8 mouse cellular contexts compared by ENCODE assay signal in genomic region chr4:116596978-116597881, GRCm38 (mm10). TPM values are rescaled to one million over a fixed set of nuclear protein-coding genes. Genes with fewer than 3 reads are reported as not detected.
DNase-seq lines count a peak whose midpoint lies in the region; ATAC-seq and TF ChIP-seq lines count a peak whose summit lies in the region.

No protein-coding gene starts in this region.

- H3K27me3 ChIP-seq in forebrain, embryonic 10.5 days (ENCODE audit: poor library complexity, severe bottlenecking) = no peaks in the 10 kb centered on the region
- no peaks in the 10 kb centered on the region for H3K27me3 ChIP-seq in heart, embryonic 15.5 days
- H3K27me3 ChIP-seq in liver, embryonic 14.5 days (ENCODE audit: control insufficient read depth, insufficient read depth, low read length) = no peaks in the 10 kb centered on the region
- no peaks in the 10 kb centered on the region for H3K27me3 ChIP-seq in neural tube, embryonic 11.5 days (ENCODE audit: control insufficient read depth, insufficient read depth, low read length)
- H3K27me3 ChIP-seq in stomach, postnatal 0 days (ENCODE audit: control insufficient read depth, insufficient read depth, low read length) = no peaks in the 10 kb centered on the region

- ATAC-seq in heart, embryonic 15.5 days (replicated peaks; ENCODE audit: insufficient number of reproducible peaks, insufficient read depth, low FRiP score, low read depth) = peak; percentile 93
- peak; percentile 95 for ATAC-seq in liver, embryonic 14.5 days (ENCODE audit: insufficient read depth)
- peak; percentile 93 for ATAC-seq in neural tube, embryonic 11.5 days (ENCODE audit: insufficient read depth, low FRiP score, low TSS enrichment)
- ATAC-seq in stomach, postnatal 0 days (ENCODE audit: low FRiP score, low TSS enrichment) = peak; percentile 97

- peak overlapping the region; percentile 80 for H3K9ac ChIP-seq in heart, embryonic 15.5 days
- H3K9ac ChIP-seq in liver, embryonic 14.5 days (replicated peaks) = peak overlapping the region; percentile 73
- peak overlapping the region; percentile 70 for H3K9ac ChIP-seq in neural tube, embryonic 11.5 days (ENCODE audit: low read length)
- peak overlapping the region; percentile 79 for H3K9ac ChIP-seq in stomach, postnatal 0 days (ENCODE audit: low read length)

- H3K9me3 ChIP-seq in forebrain, embryonic 10.5 days = no peaks in the 10 kb centered on the region
- H3K9me3 ChIP-seq in heart, embryonic 15.5 days (replicated peaks) = no peaks in the 10 kb centered on the region
- H3K9me3 ChIP-seq in liver, embryonic 14.5 days (ENCODE audit: control insufficient read depth, low read length) = no peaks in the 10 kb centered on the region
- H3K9me3 ChIP-seq in neural tube, embryonic 11.5 days (ENCODE audit: control insufficient read depth, low read length) = no peaks in the 10 kb centered on the region
- H3K9me3 ChIP-seq in stomach, postnatal 0 days (ENCODE audit: control insufficient read depth, low read length) = no peaks in the 10 kb centered on the region

- H3K4me2 ChIP-seq in heart, embryonic 15.5 days = peak overlapping the region; percentile 83
- H3K4me2 ChIP-seq in liver, embryonic 14.5 days (ENCODE audit: low read depth) = peak overlapping the region; percentile 96
- H3K4me2 ChIP-seq in neural tube, embryonic 11.5 days (ENCODE audit: low read depth) = peak overlapping the region; percentile 93
- H3K4me2 ChIP-seq in stomach, postnatal 0 days (replicated peaks; ENCODE audit: low read depth) = peak overlapping the region; percentile 98

- TF ChIP-seq EP300 in liver, embryonic 14.5 days (IDR thresholded peaks at IDR 0.05; ENCODE audit: low read depth) = no peak
- TF ChIP-seq EP300 in stomach, postnatal 0 days (optimal IDR thresholded peaks at IDR 0.05) = no peak

- peak overlapping the region; percentile 78 for H3K27ac ChIP-seq in forebrain, embryonic 10.5 days
- peak overlapping the region; percentile 91 for H3K27ac ChIP-seq in heart, embryonic 15.5 days
- H3K27ac ChIP-seq in liver, embryonic 14.5 days = peak overlapping the region; percentile 24
- peak overlapping the region; percentile 73 for H3K27ac ChIP-seq in neural tube, embryonic 11.5 days (ENCODE audit: low read depth, low read length)
- peak overlapping the region; percentile 90 for H3K27ac ChIP-seq in stomach, postnatal 0 days (replicated peaks)

- peak; percentile 57 to 67 for DNase-seq in CD8-positive naive resting alpha-beta T cell, adult 2 months (ENCODE audit: low read depth in 2 of 2, low spot score in 2 of 2)
- DNase-seq in c-Kit-positive CD71-negative TER-119-negative erythroid progenitor cells, embryonic 14.5 days (ENCODE audit: low read depth) = peak; percentile 82
- peak; percentile 90 for DNase-seq in forebrain, embryonic 10.5 days (ENCODE audit: extremely low spot score, low spot score)
- DNase-seq in kidney, postnatal 25 days = peak; percentile 93 to 97
- DNase-seq in liver, embryonic 14.5 days (ENCODE audit: low read depth in 3 of 3, low spot score in 3 of 3) = peak; percentile 78 to 80 (median 79)
- peak; percentile 90 for DNase-seq in neural tube, embryonic 11.5 days (ENCODE audit: low spot score)
- peak; percentile 96 for DNase-seq in stomach, postnatal 0 days (ENCODE audit: low spot score)

- H3K36me3 ChIP-seq in forebrain, embryonic 10.5 days (replicated peaks) = peaks cover 64% of the 10 kb centered on the region
- peaks cover 49% of the 10 kb centered on the region for H3K36me3 ChIP-seq in heart, embryonic 15.5 days
- H3K36me3 ChIP-seq in liver, embryonic 14.5 days (replicated peaks; ENCODE audit: control insufficient read depth, insufficient read depth, low read depth) = peaks cover 28% of the 10 kb centered on the region
- H3K36me3 ChIP-seq in neural tube, embryonic 11.5 days (ENCODE audit: control insufficient read depth, insufficient read depth, low read length) = peaks cover 14% of the 10 kb centered on the region
- peaks cover 16% of the 10 kb centered on the region; the same call in 1 of the 2 replicates for H3K36me3 ChIP-seq in stomach, postnatal 0 days (ENCODE audit: control insufficient read depth, insufficient read depth, low read length)

- WGBS in forebrain, embryonic 10.5 days = under 1% methylated on average over 50 of the region's 50 CpGs
- under 1% methylated on average over 50 of the region's 50 CpGs for WGBS in heart, embryonic 15.5 days
- WGBS in liver, embryonic 14.5 days (ENCODE audit: insufficient replicate concordance) = under 1% methylated on average over 50 of the region's 50 CpGs
- under 1% methylated on average over 50 of the region's 50 CpGs for WGBS in neural tube, embryonic 11.5 days
- under 1% methylated on average over 50 of the region's 50 CpGs for WGBS in stomach, postnatal 0 days

- H3K4me3 ChIP-seq in forebrain, embryonic 10.5 days = peak overlapping the region; percentile 73
- H3K4me3 ChIP-seq in heart, embryonic 15.5 days = peak overlapping the region; percentile 79
- H3K4me3 ChIP-seq in liver, embryonic 14.5 days (ENCODE audit: insufficient read depth in 1 of 2, low read depth in 2 of 2, low read length in 2 of 2) = peak overlapping the region; percentile 76 to 91
- H3K4me3 ChIP-seq in neural tube, embryonic 11.5 days (ENCODE audit: low read depth, low read length) = peak overlapping the region; percentile 48
- H3K4me3 ChIP-seq in stomach, postnatal 0 days (ENCODE audit: low read depth, low read length) = peak overlapping the region; percentile 61

- TF ChIP-seq CTCF in liver, embryonic 14.5 days (IDR thresholded peaks at IDR 0.05; ENCODE audit: low read depth) = peak; percentile 57
- TF ChIP-seq CTCF in stomach, postnatal 0 days (IDR thresholded peaks at IDR 0.05; ENCODE audit: low read depth) = peak; percentile 53

- H3K4me1 ChIP-seq in forebrain, embryonic 10.5 days = peaks cover 33% of the 10 kb centered on the region
- H3K4me1 ChIP-seq in heart, embryonic 15.5 days (replicated peaks) = peaks cover 14% of the 10 kb centered on the region
- peaks cover 7% of the 10 kb centered on the region in 2 experiments for H3K4me1 ChIP-seq in liver, embryonic 14.5 days (replicated peaks; ENCODE audit: control insufficient read depth in 2 of 2, insufficient read depth in 2 of 2, low read length in 1 of 2)
- H3K4me1 ChIP-seq in neural tube, embryonic 11.5 days (ENCODE audit: control insufficient read depth, insufficient read depth, low read length) = peaks cover 7% of the 10 kb centered on the region; the same call in 1 of the 2 replicates
- H3K4me1 ChIP-seq in stomach, postnatal 0 days (replicated peaks; ENCODE audit: control insufficient read depth, insufficient read depth) = 0 out of 2 replicates have a peak, but pooled peaks cover 5% of the 10 kb centered on the region

RNA-seq across cellular contexts. Expression of gene Ccdc17, which starts 0.8 kb away (rescaled TPM):
- 2.4 and 3.5 TPM in 2 replicates for polyA plus RNA-seq in forebrain, embryonic 10.5 days (2016; fragmentation: Nextera tagmentation; extraction: Ambion mirVana)
- polyA plus RNA-seq in heart, embryonic 15.5 days (2015; fragmentation: Nextera tagmentation; extraction: Ambion mirVana) = 4.3 and 4.5 TPM in 2 replicates
- polyA plus RNA-seq in liver, embryonic 14.5 days (2012; rRNA removed) = 1.9 and 2.1 TPM in 2 replicates
- 1.9 and 2.0 TPM in 2 replicates for polyA plus RNA-seq in liver, embryonic 14.5 days (2014; fragmentation: Nextera tagmentation; extraction: Ambion mirVana)
- polyA plus RNA-seq in neural tube, embryonic 11.5 days (2014; fragmentation: Nextera tagmentation; extraction: Ambion mirVana) = 2.3 and 2.4 TPM in 2 replicates
- 4.7 and 5.3 TPM in 2 replicates for polyA plus RNA-seq in stomach, postnatal 0 days (2015; fragmentation: Nextera tagmentation; extraction: Ambion mirVana)

RNA-seq across cellular contexts. Expression of gene Nasp, which starts 30.5 kb away (rescaled TPM):
- polyA plus RNA-seq in forebrain, embryonic 10.5 days (2016; fragmentation: Nextera tagmentation; extraction: Ambion mirVana) = 354 and 376 TPM in 2 replicates
- polyA plus RNA-seq in heart, embryonic 15.5 days (2015; fragmentation: Nextera tagmentation; extraction: Ambion mirVana) = 68.6 and 75.0 TPM in 2 replicates
- polyA plus RNA-seq in liver, embryonic 14.5 days (2012; rRNA removed) = 19.2 and 38.1 TPM in 2 replicates
- 61.5 and 66.6 TPM in 2 replicates for polyA plus RNA-seq in liver, embryonic 14.5 days (2014; fragmentation: Nextera tagmentation; extraction: Ambion mirVana)
- 256 and 265 TPM in 2 replicates for polyA plus RNA-seq in neural tube, embryonic 11.5 days (2014; fragmentation: Nextera tagmentation; extraction: Ambion mirVana)
- polyA plus RNA-seq in stomach, postnatal 0 days (2015; fragmentation: Nextera tagmentation; extraction: Ambion mirVana) = 32.9 TPM in 2 replicates

RNA-seq across cellular contexts. Expression of gene Gpbp1l1, which starts 39.8 kb away (rescaled TPM):
- 28.3 and 32.2 TPM in 2 replicates for polyA plus RNA-seq in forebrain, embryonic 10.5 days (2016; fragmentation: Nextera tagmentation; extraction: Ambion mirVana)
- 24.4 and 28.0 TPM in 2 replicates for polyA plus RNA-seq in heart, embryonic 15.5 days (2015; fragmentation: Nextera tagmentation; extraction: Ambion mirVana)
- 12.7 and 17.3 TPM in 2 replicates for polyA plus RNA-seq in liver, embryonic 14.5 days (2012; rRNA removed)
- 17.0 and 18.4 TPM in 2 replicates for polyA plus RNA-seq in liver, embryonic 14.5 days (2014; fragmentation: Nextera tagmentation; extraction: Ambion mirVana)
- polyA plus RNA-seq in neural tube, embryonic 11.5 days (2014; fragmentation: Nextera tagmentation; extraction: Ambion mirVana) = 31.5 and 33.7 TPM in 2 replicates
- polyA plus RNA-seq in stomach, postnatal 0 days (2015; fragmentation: Nextera tagmentation; extraction: Ambion mirVana) = 22.4 and 23.6 TPM in 2 replicates

RNA-seq across cellular contexts. Expression of gene Tmem69, which starts 41.5 kb away (rescaled TPM):
- 25.0 and 27.7 TPM in 2 replicates for polyA plus RNA-seq in forebrain, embryonic 10.5 days (2016; fragmentation: Nextera tagmentation; extraction: Ambion mirVana)
- 24.7 and 26.9 TPM in 2 replicates for polyA plus RNA-seq in heart, embryonic 15.5 days (2015; fragmentation: Nextera tagmentation; extraction: Ambion mirVana)
- 6.3 and 8.3 TPM in 2 replicates for polyA plus RNA-seq in liver, embryonic 14.5 days (2012; rRNA removed)
- polyA plus RNA-seq in liver, embryonic 14.5 days (2014; fragmentation: Nextera tagmentation; extraction: Ambion mirVana) = 29.1 and 30.4 TPM in 2 replicates
- 34.0 and 36.9 TPM in 2 replicates for polyA plus RNA-seq in neural tube, embryonic 11.5 days (2014; fragmentation: Nextera tagmentation; extraction: Ambion mirVana)
- 15.7 and 16.6 TPM in 2 replicates for polyA plus RNA-seq in stomach, postnatal 0 days (2015; fragmentation: Nextera tagmentation; extraction: Ambion mirVana)

RNA-seq across cellular contexts. Expression of gene Akr1a1, which starts 54.2 kb away (rescaled TPM):
- 534 and 550 TPM in 2 replicates for polyA plus RNA-seq in forebrain, embryonic 10.5 days (2016; fragmentation: Nextera tagmentation; extraction: Ambion mirVana)
- 501 and 616 TPM in 2 replicates for polyA plus RNA-seq in heart, embryonic 15.5 days (2015; fragmentation: Nextera tagmentation; extraction: Ambion mirVana)
- polyA plus RNA-seq in liver, embryonic 14.5 days (2012; rRNA removed) = 176 and 194 TPM in 2 replicates
- 275 and 295 TPM in 2 replicates for polyA plus RNA-seq in liver, embryonic 14.5 days (2014; fragmentation: Nextera tagmentation; extraction: Ambion mirVana)
- 614 and 619 TPM in 2 replicates for polyA plus RNA-seq in neural tube, embryonic 11.5 days (2014; fragmentation: Nextera tagmentation; extraction: Ambion mirVana)
- polyA plus RNA-seq in stomach, postnatal 0 days (2015; fragmentation: Nextera tagmentation; extraction: Ambion mirVana) = 755 and 765 TPM in 2 replicates

Comparison
In these comparisons a context has a peak if more than half of its experiments do, and no peak if none do; other contexts are left out.
1. Peak in every context shown above with its lines: DNase-seq, ATAC-seq, H3K4me3 ChIP-seq and H3K27ac ChIP-seq.
2. H3K27ac ChIP-seq: peak in every context shown above with its lines; median percentile 91 in heart, embryonic 15.5 days; 90 in stomach, postnatal 0 days; 78 in forebrain, embryonic 10.5 days; 73 in neural tube, embryonic 11.5 days; 24 in liver, embryonic 14.5 days.